22 mouse cellular contexts compared by ENCODE assay signal in genomic region chr4:43012091-43012490, GRCm38 (mm10). TPM values are rescaled to one million over a fixed set of nuclear protein-coding genes. Genes with fewer than 3 reads are reported as not detected.
DNase-seq lines count a peak whose midpoint lies in the region; TF ChIP-seq lines count a peak whose summit lies in the region.
"Had no signal": no experiment of that assay in that cellular context is flagged by ENCODE, and none has a peak within 500 bp of the region (broad histone marks: within the 10 kb centered on the region; RNA-seq: fewer than 3 reads in every experiment).

No protein-coding gene starts in this region.

- H3K4me2 ChIP-seq in myocyte (ENCODE audit: low read depth): no peak overlapping the region
- H3K4me2 ChIP-seq: embryonic facial prominence, embryonic 13.5 days; embryonic facial prominence, embryonic 15.5 days; forebrain, embryonic 12.5 days had no signal

- DNase-seq in cerebellum, adult 9-10 months: peak; percentile 28
- DNase-seq in cerebellum, postnatal 25 days: no peak
- peak; percentile 41 for DNase-seq in 3134 (ENCODE audit: extremely low read depth, insufficient read length, low spot score)
- peak; percentile 40 for DNase-seq in Muller cell, postnatal 12 days (ENCODE audit: inconsistent ontology term)
- no peak for DNase-seq in gastrocnemius, postnatal 25 days
- no peak for DNase-seq in heart, adult 8-10 months (ENCODE audit: low spot score)
- DNase-seq: adrenal gland, postnatal 10 days; adrenal gland, postnatal 25 days; cerebellum, adult 11 months; cerebellum, adult 18-20 months; cerebellum, adult 8-10 months; cerebellum, postnatal 10 days; cerebellum, postnatal 36 days; embryo, embryonic 11 days had no signal

- no peak overlapping the region for H3K4me3 ChIP-seq in myocyte
- H3K4me3 ChIP-seq: embryonic facial prominence, embryonic 13.5 days; embryonic facial prominence, embryonic 15.5 days; erythroblast, embryonic 14.5 days; forebrain, embryonic 10.5 days; forebrain, embryonic 12.5 days had no signal

- H3ac ChIP-seq in myocyte (ENCODE audit: control insufficient read depth, insufficient read length): no peak overlapping the region

- no peaks in the 10 kb centered on the region for H3K36me3 ChIP-seq in myocyte (ENCODE audit: control insufficient read depth, insufficient read depth)

- H3K27me3 ChIP-seq in myocyte (ENCODE audit: control insufficient read depth, insufficient read depth, insufficient read length): no peaks in the 10 kb centered on the region
- H3K27me3 ChIP-seq: CH12.LX; embryonic facial prominence, embryonic 13.5 days; embryonic facial prominence, embryonic 15.5 days; forebrain, embryonic 12.5 days; Patski had no signal

- no peak for TF ChIP-seq POLR2A in myocyte (IDR thresholded peaks at IDR 0.05; ENCODE audit: insufficient read length, low read depth)

- no peaks in the 10 kb centered on the region for H3K79me2 ChIP-seq in myocyte (ENCODE audit: control insufficient read depth, insufficient read depth)

TF ChIP-seq in myocyte, 11 proteins besides CTCF, POLR2A, EP300 and RAD21:
- TF ChIP-seq USF1 (IDR thresholded peaks at IDR 0.05; ENCODE audit: low read depth): no peak
- TF ChIP-seq CEBPB (IDR thresholded peaks at IDR 0.05; ENCODE audit: insufficient read depth, poor library complexity, severe bottlenecking): peak; percentile 30; the same call in 1 of the 2 replicates
TF ChIP-seq in myocyte: peak in this region for 1.

RNA-seq across cellular contexts. Expression of gene Fancg, which starts 1.8 kb away (rescaled TPM):
- 2.6 TPM for polyA plus RNA-seq in myocyte (2012; fragmentation: generic; extraction: Trizol)
- 1 to 10 TPM; 1.0 to 2.4 TPM for total RNA-seq in gastrocnemius, postnatal 25 days (2021)
- total RNA-seq in heart, adult 8-10 months (2022): 1 to 10 TPM; 1.7 to 2.8 (median 2.2) TPM

RNA-seq across cellular contexts. Expression of gene Vcp, which starts 11.8 kb away (rescaled TPM):
- polyA plus RNA-seq in myocyte (2012; fragmentation: generic; extraction: Trizol): 334 TPM
- 100 to 1,000 TPM; 219 to 236 TPM for total RNA-seq in gastrocnemius, postnatal 25 days (2021)
- 100 to 1,000 TPM; 255 to 280 (median 263) TPM for total RNA-seq in heart, adult 8-10 months (2022)

RNA-seq across cellular contexts. Expression of gene Pigo, which starts 13.5 kb away (rescaled TPM):
- polyA plus RNA-seq in myocyte (2012; fragmentation: generic; extraction: Trizol): 8.0 TPM
- 1 to 10 TPM; 6.7 to 7.5 TPM for total RNA-seq in gastrocnemius, postnatal 25 days (2021)
- total RNA-seq in heart, adult 8-10 months (2022): 10 to 100 TPM; 19.6 to 27.4 (median 23.6) TPM

RNA-seq across cellular contexts. Expression of gene Stoml2, which starts 19.4 kb away (rescaled TPM):
- 113 TPM for polyA plus RNA-seq in myocyte (2012; fragmentation: generic; extraction: Trizol)
- 10 to 100 TPM; 88.2 to 98.5 TPM for total RNA-seq in gastrocnemius, postnatal 25 days (2021)
- total RNA-seq in heart, adult 8-10 months (2022): 100 to 1,000 TPM; 104 to 110 (median 108) TPM

RNA-seq across cellular contexts. Expression of gene Fam214b, which starts 33.9 kb away (rescaled TPM):
- polyA plus RNA-seq in myocyte (2012; fragmentation: generic; extraction: Trizol): 35.3 TPM
- total RNA-seq in gastrocnemius, postnatal 25 days (2021): 10 to 100 TPM; 18.7 to 33.5 TPM
- 10 to 100 TPM; 25.7 to 34.1 (median 30.1) TPM for total RNA-seq in heart, adult 8-10 months (2022)

Comparison
In these comparisons a context has a peak if more than half of its experiments do, and no peak if none do; other contexts are left out.
1. DNase-seq: peak in cerebellum, adult 9-10 months (single experiment), 3134 (single experiment) and Muller cell, postnatal 12 days (single experiment); none in cerebellum, postnatal 25 days (0 of 2), gastrocnemius, postnatal 25 days (single experiment) and heart, adult 8-10 months (single experiment).